Mouse (Mus musculus) hindbrain, embryonic 11.5 days (tissue): ENCODE data around the gene Asap3. TPM values are rescaled to one million over a fixed set of nuclear protein-coding genes. Genes with fewer than 3 reads are reported as not detected.

Experiments
- ATAC-seq: fragments of 200-750 bp; cut with Nextera tagmentation; 2 replicates; pipeline ENCODE4 v1.8.0; 2017; ENCODE audit warnings: mild to moderate bottlenecking, moderate TSS enrichment, moderate library complexity; ENCODE audit not compliant: low FRiP score
- DNase-seq: peaks from one replicate; pipeline ENCODE4 v3.0.0-alpha.2; 2015; ENCODE audit warnings: low spot score
- H3K27ac ChIP-seq: fragments of 300-500 bp; sonication (generic); 2 replicates; pipeline ENCODE4 v1.5.1; 2014; ENCODE audit warnings: mild to moderate bottlenecking, low read depth, low read length
- H3K27me3 ChIP-seq: fragments of 300-500 bp; sonication (generic); 2 replicates; pipeline ENCODE4 v1.6.1; 2014; ENCODE audit warnings: mild to moderate bottlenecking, low read length, moderate library complexity, mixed read lengths; ENCODE audit not compliant: control insufficient read depth, insufficient read depth
- H3K36me3 ChIP-seq: fragments of 300-500 bp; sonication (generic); 2 replicates; pipeline ENCODE4 v1.6.1; 2014; ENCODE audit warnings: mild to moderate bottlenecking, low read length, moderate library complexity, mixed read lengths; ENCODE audit not compliant: control insufficient read depth, insufficient read depth
- H3K4me1 ChIP-seq: fragments of 300-500 bp; sonication (generic); replicated peaks from 2 replicates; pipeline ENCODE4 v1.6.1; 2014; ENCODE audit warnings: low read length, mixed read lengths; ENCODE audit not compliant: control insufficient read depth, insufficient read depth
- H3K4me2 ChIP-seq: fragments of 300-500 bp; sonication (generic); replicated peaks from 2 replicates; pipeline ENCODE4 v1.6.1; 2014; ENCODE audit warnings: mild to moderate bottlenecking, low read depth, low read length
- H3K4me3 ChIP-seq: fragments of 300-500 bp; sonication (generic); 2 replicates; pipeline ENCODE4 v1.5.1; 2014; ENCODE audit warnings: low read depth, low read length
- H3K9ac ChIP-seq: fragments of 300-500 bp; sonication (generic); 2 replicates; pipeline ENCODE4 v1.6.1; 2014; ENCODE audit warnings: low read depth, low read length
- H3K9me3 ChIP-seq: fragments of 300-500 bp; sonication (generic); 2 replicates; pipeline ENCODE4 v1.6.1; 2016; ENCODE audit warnings: low read length; ENCODE audit not compliant: control insufficient read depth
- WGBS: fragments of 180-500 bp; shearing (Covaris S2); extraction: QIAGEN DNeasy Blood & Tissue Kit; methylation state at CpG from one replicate; pipeline ENCODE4 v1.1.7; 2014; 5-methylcytosine and 5-hydroxymethylcytosine counted together
- polyA plus RNA-seq: library from polyadenylated mRNA; unstranded; fragments of >200 nt; fragmentation: Nextera tagmentation; extraction: Ambion mirVana; gene quantifications from 2 replicates; pipeline ENCODE4 v1.2.1, GENCODE M21; 2014

The Asap3 gene
- polyA plus RNA-seq, 1 experiment from 2014 or later = 2.5 TPM

GRCm38 (mm10) chr4:136223549-136224239 is 17.5 kb downstream of the Asap3 start:
- Histone ChIP-seq H3K4me2 (no peak overlapping the region), H3K9ac (no peak overlapping the region), H3K27me3 (peaks cover 14% of the 10 kb centered on the region; the same call in 1 of the 2 replicates), H3K27ac (peak overlapping the region; percentile 60), H3K9me3 (no peaks in the 10 kb centered on the region), H3K36me3 (no peaks in the 10 kb centered on the region), H3K4me1 (peaks cover 12% of the 10 kb centered on the region; the same call in 1 of the 2 replicates), H3K4me3 (no peak overlapping the region)
- ATAC-seq (peak; percentile 53; the same call in 1 of the 2 replicates), DNase-seq (peak; percentile 61)
- 62% methylated on average over 13 of the region's 13 CpGs for WGBS

- peaks cover 8% of the 10 kb centered on the region; the same call in 1 of the 2 replicates for H3K4me1 ChIP-seq
- H3K4me2 ChIP-seq = no peak overlapping the region
- no peaks in the 10 kb centered on the region for H3K36me3 ChIP-seq
- WGBS = 60% methylated on average over 4 of the region's 5 CpGs
- no peak for DNase-seq
- H3K27me3 ChIP-seq = peaks cover 11% of the 10 kb centered on the region; the same call in 1 of the 2 replicates
- 0 out of 2 replicates have a peak overlapping the region, but pooled peaks have one; percentile 11 for H3K9ac ChIP-seq
- H3K9me3 ChIP-seq = no peaks in the 10 kb centered on the region
- ATAC-seq = no peak
- H3K4me3 ChIP-seq = no peak overlapping the region
- peak overlapping the region; percentile 60 for H3K27ac ChIP-seq
Measured at GRCm38 (mm10) chr4:136224240-136224559, 18.0 kb downstream of the Asap3 start.

GRCm38 (mm10) chr4:136224677-136225460 is 18.7 kb downstream of the Asap3 start:
- Histone ChIP-seq H3K36me3 (no peaks in the 10 kb centered on the region), H3K4me1 (peaks cover 8% of the 10 kb centered on the region; the same call in 1 of the 2 replicates), H3K4me2 (no peak overlapping the region), H3K27ac (peak overlapping the region; percentile 60; the same call in 1 of the 2 replicates), H3K27me3 (peaks cover 6% of the 10 kb centered on the region; the same call in 1 of the 2 replicates), H3K4me3 (no peak overlapping the region), H3K9me3 (no peaks in the 10 kb centered on the region), H3K9ac (0 out of 2 replicates have a peak overlapping the region, but pooled peaks have one; percentile 11)
- WGBS = 85% methylated on average over 23 of the region's 23 CpGs
- DNase-seq (no peak), ATAC-seq (no peak)

GRCm38 (mm10) chr4:136227408-136227807 is 21.2 kb downstream of the Asap3 start:
- no peak overlapping the region for H3K4me3 ChIP-seq
- no peaks in the 10 kb centered on the region for H3K36me3 ChIP-seq
- no peak overlapping the region for H3K4me2 ChIP-seq
- no peaks in the 10 kb centered on the region for H3K27me3 ChIP-seq
- H3K27ac ChIP-seq = no peak overlapping the region
- WGBS = 70% methylated on average over 7 of the region's 7 CpGs
- no peaks in the 10 kb centered on the region for H3K9me3 ChIP-seq
- H3K9ac ChIP-seq = no peak overlapping the region
- ATAC-seq (no peak), DNase-seq (no peak)
- peaks cover 8% of the 10 kb centered on the region; the same call in 1 of the 2 replicates for H3K4me1 ChIP-seq

- Histone ChIP-seq H3K4me1 (peaks cover 8% of the 10 kb centered on the region; the same call in 1 of the 2 replicates), H3K27me3 (no peaks in the 10 kb centered on the region), H3K4me2 (no peak overlapping the region), H3K9ac (no peak overlapping the region), H3K4me3 (no peak overlapping the region), H3K27ac (no peak overlapping the region), H3K36me3 (no peaks in the 10 kb centered on the region), H3K9me3 (no peaks in the 10 kb centered on the region)
- no peak for ATAC-seq
- DNase-seq = no peak
- 79% methylated on average over 5 of the region's 5 CpGs for WGBS
Measured at GRCm38 (mm10) chr4:136228640-136229039, 22.5 kb downstream of the Asap3 start.

GRCm38 (mm10) chr4:136238669-136239068 is 32.5 kb downstream of the Asap3 start:
- H3K9ac ChIP-seq = no peak overlapping the region
- H3K36me3 ChIP-seq = no peaks in the 10 kb centered on the region
- DNase-seq = no peak
- no peak overlapping the region for H3K27ac ChIP-seq
- peaks cover 4% of the 10 kb centered on the region; the same call in 1 of the 2 replicates for H3K4me1 ChIP-seq
- 19% methylated on average over 13 of the region's 13 CpGs for WGBS
- no peak overlapping the region for H3K4me3 ChIP-seq
- H3K27me3 ChIP-seq = peaks cover 20% of the 10 kb centered on the region
- H3K9me3 ChIP-seq = no peaks in the 10 kb centered on the region
- ATAC-seq = no peak
- H3K4me2 ChIP-seq = no peak overlapping the region

GRCm38 (mm10) chr4:136239111-136239510 is 32.9 kb downstream of the Asap3 start:
- Histone ChIP-seq H3K36me3 (no peaks in the 10 kb centered on the region), H3K27me3 (peaks cover 20% of the 10 kb centered on the region), H3K4me3 (no peak overlapping the region), H3K4me1 (peaks cover 4% of the 10 kb centered on the region; the same call in 1 of the 2 replicates), H3K9me3 (no peaks in the 10 kb centered on the region), H3K27ac (no peak overlapping the region), H3K9ac (no peak overlapping the region), H3K4me2 (no peak overlapping the region)
- 70% methylated on average over 9 of the region's 9 CpGs for WGBS
- DNase-seq = no peak
- ATAC-seq = no peak

GRCm38 (mm10) chr4:136239622-136240021 is 33.5 kb downstream of the Asap3 start:
- Histone ChIP-seq H3K9ac (no peak overlapping the region), H3K4me2 (no peak overlapping the region), H3K27ac (no peak overlapping the region), H3K36me3 (no peaks in the 10 kb centered on the region), H3K27me3 (peaks cover 25% of the 10 kb centered on the region), H3K4me1 (peaks cover 4% of the 10 kb centered on the region; the same call in 1 of the 2 replicates), H3K4me3 (no peak overlapping the region), H3K9me3 (no peaks in the 10 kb centered on the region)
- 19% methylated on average over 8 of the region's 8 CpGs for WGBS
- ATAC-seq (0 out of 2 replicates have a peak, but pooled peaks have one; percentile 40), DNase-seq (peak; percentile 83)
